Mouse (Mus musculus) kidney, postnatal 25 days (tissue): ENCODE measurements around the gene Ets2.

Source experiments
- DNase-seq, 2 experiments: peaks; one replicate each; pipeline ENCODE4 v3.0.0; 2021; ENCODE audit warnings: mixed read lengths in 2 of 2

Gene Ets2

DNA sequence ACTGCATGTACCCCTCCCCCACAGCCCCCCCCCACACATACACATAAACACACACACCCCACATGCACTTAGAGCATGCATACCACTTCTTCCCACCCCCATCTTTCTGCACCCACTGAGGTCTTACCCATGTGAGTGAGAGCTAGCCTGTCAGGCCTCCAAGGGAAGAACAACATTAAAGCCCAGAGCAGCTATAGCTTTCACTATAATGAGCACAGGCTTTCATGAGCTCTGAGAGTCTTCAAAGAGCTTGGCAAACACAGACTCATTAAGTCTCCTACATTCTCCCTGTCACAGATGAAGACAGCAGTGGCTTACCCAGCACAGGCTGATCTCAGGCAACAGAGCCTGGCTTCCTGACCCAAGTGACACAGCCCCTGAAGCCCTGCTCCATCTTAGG, 68.5 kb downstream of the Ets2 start:
- no peak for DNase-seq
